Mouse (Mus musculus): Measurements from ENCODE around the gene Rnf157. TPM values are rescaled to one million over a fixed set of nuclear protein-coding genes. Genes with fewer than 3 reads are reported as not detected.

Gene Rnf157
- total and polyA plus RNA-seq, 3 experiments: 8.7 to 39.3 (median 10.9) TPM

GRCm38 (mm10) chr11:116397517-116398347 is 15.1 kb downstream of the Rnf157 start (continued):
- TF ChIP-seq IRF4 (IDR thresholded peaks at IDR 0.05; ENCODE audit: low read depth, low read length): peak; percentile 92
- peak; percentile 84 for TF ChIP-seq POLR2AphosphoS2 (IDR thresholded peaks at IDR 0.05; ENCODE audit: low read depth, low read length)
- peak; percentile 25; the same call in 1 of the 2 replicates for TF ChIP-seq USF2 (conservative IDR thresholded peaks at IDR 0.05; ENCODE audit: low read depth, low read length)
- no peak for TF ChIP-seq UBTF (IDR thresholded peaks at IDR 0.05; ENCODE audit: low read depth, low read length)
- TF ChIP-seq MEF2A (IDR thresholded peaks at IDR 0.05; ENCODE audit: borderline replicate concordance, low read depth, low read length): peak; percentile 94
- no peak for TF ChIP-seq NRF1 (IDR thresholded peaks at IDR 0.05; ENCODE audit: low read depth, low read length)
- TF ChIP-seq ZC3H11A (IDR thresholded peaks at IDR 0.05; ENCODE audit: low read depth, low read length): no peak
- 0 out of 2 replicates have a peak, but pooled peaks have one; percentile 26 for TF ChIP-seq ZNF384 (IDR thresholded peaks at IDR 0.05; ENCODE audit: low read depth, low read length)
- TF ChIP-seq RCOR1 (conservative IDR thresholded peaks at IDR 0.05; ENCODE audit: low read depth, low read length): peak; percentile 69
- TF ChIP-seq RAD21 (IDR thresholded peaks at IDR 0.05; ENCODE audit: low read depth, low read length): no peak; the same call in none of the 2 replicates
- TF ChIP-seq CTCF (conservative IDR thresholded peaks at IDR 0.05 in 1 of 2, IDR thresholded peaks at IDR 0.05 in 1 of 2; ENCODE audit: low read depth in 2 of 2, low read length in 2 of 2): no peak
- peak; percentile 93 for TF ChIP-seq MYC (IDR thresholded peaks at IDR 0.05; ENCODE audit: low read depth, low read length)
- TF ChIP-seq ZMIZ1 (IDR thresholded peaks at IDR 0.05; ENCODE audit: low read depth, low read length): peak; percentile 74
- TF ChIP-seq JUND (conservative IDR thresholded peaks at IDR 0.05; ENCODE audit: low read depth, low read length): peak; percentile 73

GRCm38 (mm10) chr11:116396934-116397330 is 15.9 kb downstream of the Rnf157 start:
- in situ Hi-C loops (cut with MboI; ENCODE audit: low pct_ligation_motif_present, low pct_unique_long_range_greater_than_20kb, low sequenced_read_pairs): no loop called here
- dilution Hi-C loops (cut with MboI; ENCODE audit: extremely low pct_ligation_motif_present, extremely low pct_unique_long_range_greater_than_20kb, low sequenced_read_pairs): no loop called here
- H3K4me3 ChIP-seq (replicated peaks in 1 of 3; ENCODE audit: low read depth in 2 of 3, low read length in 2 of 3, poor library complexity in 1 of 3): peak overlapping the region in 1 of 3 experiments; percentile 38
- H3K9ac ChIP-seq (ENCODE audit: insufficient read depth, low read depth): peak overlapping the region; percentile 57
- peak overlapping the region; percentile 100 for H3K27ac ChIP-seq (ENCODE audit: insufficient read depth, low read depth)
- no peak overlapping the region for H3K4me2 ChIP-seq (ENCODE audit: insufficient read depth, low read depth, poor library complexity, severe bottlenecking)
- peaks cover 4% of the 10 kb centered on the region for H3K9me3 ChIP-seq (replicated peaks; ENCODE audit: low read length)
- DNase-seq (ENCODE audit: extremely low read depth): no peak
- H3K27me3 ChIP-seq (replicated peaks): no peaks in the 10 kb centered on the region
- H3K4me1 ChIP-seq (ENCODE audit: control insufficient read depth in 1 of 2, insufficient read depth in 2 of 2): peaks cover 32 to 60% of the 10 kb centered on the region in 2 experiments
- peaks cover 10% of the 10 kb centered on the region for H3K79me2 ChIP-seq (replicated peaks; ENCODE audit: control insufficient read depth, extremely low read depth, insufficient read depth, poor library complexity, severe bottlenecking)
- TF ChIP-seq CHD2 (IDR thresholded peaks at IDR 0.05; ENCODE audit: low read length) (peak; percentile 36; the same call in 1 of the 2 replicates), POLR2A (IDR thresholded peaks at IDR 0.05; ENCODE audit: low read depth, low read length) (0 out of 2 replicates have a peak, but pooled peaks have one; percentile 6), IRF4 (IDR thresholded peaks at IDR 0.05; ENCODE audit: low read depth, low read length) (0 out of 2 replicates have a peak, but pooled peaks have one; percentile 17), BHLHE40 (IDR thresholded peaks at IDR 0.05; ENCODE audit: low read depth, low read length) (no peak)
- peaks cover 21 to 27% of the 10 kb centered on the region in 2 experiments for H3K36me3 ChIP-seq (replicated peaks in 1 of 2; ENCODE audit: control insufficient read depth in 1 of 2, insufficient read depth in 1 of 2, low read length in 1 of 2)

Measured in CH12.LX (cell line).